Mouse (Mus musculus) neutrophil, adult 5-6 weeks (primary cell): ENCODE measurements around the gene Tmcc3. TPM values are rescaled to one million over a fixed set of nuclear protein-coding genes. Genes with fewer than 3 reads are reported as not detected.

Experiments
- ATAC-seq: fragments of 151-379, 151-347 bp; 2 replicates; pipeline ENCODE4 v1.8.0; 2017; ENCODE audit warnings: mild to moderate bottlenecking, moderate TSS enrichment; ENCODE audit not compliant: insufficient number of reproducible peaks, poor library complexity, low FRiP score, severe bottlenecking; ENCODE audit errors: extremely low read depth
- total RNA-seq: library from RNA; stranded (forward); fragments of 200-1000 nt; gene quantifications from 2 replicates; pipeline ENCODE4 v1.2.3, GENCODE M21; 2017

Gene Tmcc3
- total RNA-seq, 1 experiment from 2014 or later = 15.4 TPM

- ATAC-seq = no peak
Observed at GRCm38 (mm10) chr10:94446379-94447008, 134.7 kb downstream of the Tmcc3 start.

GRCm38 (mm10) chr10:94449676-94450075 is 137.9 kb downstream of the Tmcc3 start:
- ATAC-seq = no peak

- no peak for ATAC-seq
Observed at GRCm38 (mm10) chr10:94450781-94451180, 139.0 kb downstream of the Tmcc3 start.

- no peak for ATAC-seq
Observed at GRCm38 (mm10) chr10:94457454-94457853, 145.7 kb downstream of the Tmcc3 start.

- no peak for ATAC-seq
Observed at GRCm38 (mm10) chr10:94458690-94459089, 146.9 kb downstream of the Tmcc3 start.

GRCm38 (mm10) chr10:94461378-94461777 is 149.6 kb downstream of the Tmcc3 start:
- ATAC-seq = 0 out of 2 replicates have a peak, but pooled peaks have one; percentile 9

GRCm38 (mm10) chr10:94461871-94462270 is 150.1 kb downstream of the Tmcc3 start:
- ATAC-seq = no peak

- no peak for ATAC-seq
Observed at GRCm38 (mm10) chr10:94462386-94463064, 150.8 kb downstream of the Tmcc3 start.

GRCm38 (mm10) chr10:94463410-94463809 is 151.7 kb downstream of the Tmcc3 start:
- ATAC-seq = no peak

GRCm38 (mm10) chr10:94465646-94466045 is 153.9 kb downstream of the Tmcc3 start:
- no peak for ATAC-seq

- ATAC-seq = no peak
Observed at GRCm38 (mm10) chr10:94466313-94466712, 154.6 kb downstream of the Tmcc3 start.

GRCm38 (mm10) chr10:94471487-94471886 is 159.7 kb downstream of the Tmcc3 start:
- no peak for ATAC-seq

- ATAC-seq = no peak
Observed at GRCm38 (mm10) chr10:94473501-94473900, 161.8 kb downstream of the Tmcc3 start.

GRCm38 (mm10) chr10:94474185-94474584 is 162.4 kb downstream of the Tmcc3 start:
- no peak for ATAC-seq

- no peak for ATAC-seq
Observed at GRCm38 (mm10) chr10:94477366-94478225, 165.8 kb downstream of the Tmcc3 start.

- ATAC-seq = no peak
Observed at GRCm38 (mm10) chr10:94479646-94480045, 167.9 kb downstream of the Tmcc3 start.

GRCm38 (mm10) chr10:94480380-94481101 is 168.8 kb downstream of the Tmcc3 start:
- no peak for ATAC-seq

- no peak for ATAC-seq
Observed at GRCm38 (mm10) chr10:94481613-94482012, 169.9 kb downstream of the Tmcc3 start.

GRCm38 (mm10) chr10:94486179-94486578 is 174.4 kb downstream of the Tmcc3 start:
- no peak for ATAC-seq
